Mouse (Mus musculus) CH12.LX (cell line): ENCODE measurements at regions not wholly inside any gene's neighbourhood (a gene's known extent, or its start where the extent isn't known, plus 50 kb on each side); places are given as distances from the start of the nearest gene placed in this dataset.

ENCODE experiments used
- CTCF ChIP-seq, 2 experiments: IDR thresholded peaks in 1 of 2; conservative IDR thresholded peaks in 1 of 2; 2 replicates each; pipeline ENCODE4 v1.5.1; 2011 to 2012; ENCODE audit warnings: low read depth in 2 of 2, low read length in 2 of 2, improper control_type of control experiment in 1 of 2, inconsistent platforms in 1 of 2, mild to moderate bottlenecking in 1 of 2, moderate library complexity in 1 of 2
- EP300 ChIP-seq: IDR thresholded peaks from 2 replicates; pipeline ENCODE4 v1.6.1; 2011; ENCODE audit warnings: low read length, improper control_type of control experiment
- ETS1 ChIP-seq: conservative IDR thresholded peaks from 2 replicates; pipeline ENCODE4 v1.6.1; 2012; ENCODE audit warnings: low read depth, mild to moderate bottlenecking, inconsistent platforms, low read length, improper control_type of control experiment, moderate library complexity
- HCFC1 ChIP-seq: IDR thresholded peaks from 2 replicates; pipeline ENCODE4 v1.6.1; 2012; ENCODE audit warnings: low read depth, mild to moderate bottlenecking, inconsistent platforms, low read length, improper control_type of control experiment
- MAFK ChIP-seq: IDR thresholded peaks from 2 replicates; pipeline ENCODE4 v1.6.1; 2011; ENCODE audit warnings: low read length, improper control_type of control experiment; ENCODE audit not compliant: insufficient replicate concordance
- MEF2A ChIP-seq: IDR thresholded peaks from 2 replicates; pipeline ENCODE4 v1.6.1; 2014; ENCODE audit warnings: low read depth, mild to moderate bottlenecking, inconsistent platforms, low read length, improper control_type of control experiment, borderline replicate concordance
- MXI1 ChIP-seq: IDR thresholded peaks from 2 replicates; pipeline ENCODE4 v1.6.1; 2011; ENCODE audit warnings: mild to moderate bottlenecking, low read depth, low read length, improper control_type of control experiment
- POLR2A ChIP-seq: IDR thresholded peaks from 2 replicates; pipeline ENCODE4 v1.6.1; 2011; ENCODE audit warnings: low read depth, mild to moderate bottlenecking, improper control_type of control experiment, low read length
- POLR2AphosphoS2 ChIP-seq: IDR thresholded peaks from 2 replicates; pipeline ENCODE4 v1.6.1; 2011; ENCODE audit warnings: low read depth, low read length, improper control_type of control experiment
- TBP ChIP-seq: conservative IDR thresholded peaks from 2 replicates; pipeline ENCODE4 v1.6.1; 2011; ENCODE audit warnings: low read depth, low read length, improper control_type of control experiment
- TCF12 ChIP-seq: IDR thresholded peaks from 2 replicates; pipeline ENCODE4 v1.6.1; 2014; ENCODE audit warnings: low read depth, mild to moderate bottlenecking, inconsistent platforms, low read length, improper control_type of control experiment
- ZKSCAN1 ChIP-seq: IDR thresholded peaks from 2 replicates; pipeline ENCODE4 v1.6.1; 2012; ENCODE audit warnings: low read depth, inconsistent platforms, low read length, improper control_type of control experiment, borderline replicate concordance
- ZMIZ1 ChIP-seq: IDR thresholded peaks from 2 replicates; pipeline ENCODE4 v1.6.1; 2012; ENCODE audit warnings: low read depth, mild to moderate bottlenecking, inconsistent platforms, low read length, improper control_type of control experiment

GRCm38 (mm10) chr7:136556436-136556835 lies 338.0 kb upstream of the Mgmt start:
- TF ChIP-seq POLR2A (no peak), ZMIZ1 (no peak), CTCF (conservative IDR thresholded peaks at IDR 0.05 in 1 of 2, IDR thresholded peaks at IDR 0.05 in 1 of 2; ENCODE audit: low read depth in 2 of 2, low read length in 2 of 2) (no peak), HCFC1 (no peak), EP300 (no peak), TCF12 (no peak), MEF2A (no peak), ZKSCAN1 (no peak), TBP (no peak), MXI1 (no peak), POLR2AphosphoS2 (no peak), ETS1 (no peak), MAFK (no peak)
